ENCODE assay signal across 8 mouse cellular contexts in genomic region chr16:4585642-4586530, GRCm38 (mm10). TPM values are rescaled to one million over a fixed set of nuclear protein-coding genes. Genes with fewer than 3 reads are reported as not detected.
A peak's percentile ranks its signal among the peaks of the same experiment; 100 is the strongest.
DNase-seq lines count a peak whose midpoint lies in the region; ATAC-seq lines count a peak whose summit lies in the region.

No protein-coding gene starts in this region.

- no peaks in the 10 kb centered on the region for H3K27me3 ChIP-seq in heart, embryonic 10.5 days (ENCODE audit: insufficient read depth, poor library complexity, severe bottlenecking)
- no peaks in the 10 kb centered on the region for H3K27me3 ChIP-seq in forebrain, embryonic 12.5 days
- H3K27me3 ChIP-seq in liver, embryonic 15.5 days: 0 out of 2 replicates have a peak, but pooled peaks cover 5% of the 10 kb centered on the region

- WGBS in heart, embryonic 10.5 days: 6% methylated on average over 14 of the region's 14 CpGs
- 10% methylated on average over 14 of the region's 14 CpGs for whole genome bisulfite sequencing in forebrain, embryonic 12.5 days
- WGBS in liver, embryonic 15.5 days (ENCODE audit: insufficient replicate concordance): 6% methylated on average over 14 of the region's 14 CpGs

- peak overlapping the region; percentile 54 for H3K9ac ChIP-seq in forebrain, embryonic 12.5 days
- peak overlapping the region; percentile 60 for H3K9ac ChIP-seq in liver, embryonic 15.5 days

- no peak for DNase-seq in heart, embryonic 10.5 days (ENCODE audit: low spot score)
- no peak for DNase-seq in heart, adult 8-10 months (ENCODE audit: low spot score)
- no peak for DNase-seq in layer of hippocampus, adult 8-10 months (ENCODE audit: low spot score in 2 of 2)
- DNase-seq in urinary bladder, adult 2 months (ENCODE audit: low spot score): no peak
- no peak for DNase-seq in retina, postnatal 1 day

- H3K4me1 ChIP-seq in heart, embryonic 10.5 days: peaks cover 28% of the 10 kb centered on the region
- peaks cover 18% of the 10 kb centered on the region for H3K4me1 ChIP-seq in forebrain, embryonic 12.5 days
- peaks cover 39% of the 10 kb centered on the region for H3K4me1 ChIP-seq in liver, embryonic 15.5 days (replicated peaks)

- peak overlapping the region; percentile 59 for H3K4me3 ChIP-seq in heart, embryonic 10.5 days
- H3K4me3 ChIP-seq in forebrain, embryonic 12.5 days (replicated peaks): peak overlapping the region; percentile 48
- peak overlapping the region; percentile 64 for H3K4me3 ChIP-seq in liver, embryonic 15.5 days (replicated peaks)

- H3K4me2 ChIP-seq in forebrain, embryonic 12.5 days: peak overlapping the region; percentile 65
- peak overlapping the region; percentile 88 for H3K4me2 ChIP-seq in liver, embryonic 15.5 days

- peaks cover 12% of the 10 kb centered on the region for H3K36me3 ChIP-seq in heart, embryonic 10.5 days
- peaks cover 6% of the 10 kb centered on the region; the same call in 1 of the 2 replicates for H3K36me3 ChIP-seq in forebrain, embryonic 12.5 days (replicated peaks)
- H3K36me3 ChIP-seq in liver, embryonic 15.5 days (replicated peaks): 0 out of 2 replicates have a peak, but pooled peaks cover 4% of the 10 kb centered on the region

- peak overlapping the region; percentile 94 for H3K27ac ChIP-seq in heart, embryonic 10.5 days
- peak overlapping the region; percentile 84 for H3K27ac ChIP-seq in forebrain, embryonic 12.5 days
- peak overlapping the region; percentile 76 for H3K27ac ChIP-seq in liver, embryonic 15.5 days (replicated peaks)

- ATAC-seq in CD4-positive, CD25-positive, alpha-beta regulatory T cell, adult 4 months: peak; percentile 13
- peak; percentile 30 for ATAC-seq in forebrain, embryonic 12.5 days (ENCODE audit: low FRiP score)
- ATAC-seq in liver, embryonic 15.5 days (ENCODE audit: insufficient read depth): peak; percentile 6; the same call in 1 of the 2 replicates

- H3K9me3 ChIP-seq in heart, embryonic 10.5 days: no peaks in the 10 kb centered on the region
- H3K9me3 ChIP-seq in forebrain, embryonic 12.5 days: no peaks in the 10 kb centered on the region
- no peaks in the 10 kb centered on the region for H3K9me3 ChIP-seq in liver, embryonic 15.5 days (replicated peaks)

RNA-seq across cellular contexts. Expression of gene Glis2, which starts 8.6 kb away (rescaled TPM):
- polyA plus RNA-seq in heart, embryonic 10.5 days (2016; fragmentation: Nextera tagmentation; extraction: Ambion mirVana): 13.9 and 20.7 TPM in 2 replicates
- 10 to 100 TPM in 2 of 4 experiments, 1 to 10 TPM in 2; 7.3 to 13.5 (median 9.5) TPM for total RNA-seq in heart, adult 8-10 months (2022)
- polyA plus RNA-seq in CD4-positive, CD25-positive, alpha-beta regulatory T cell, adult 4 months (2017; shearing (Covaris generic)): under 1 TPM in 1 of 2 experiments, not detected in 1; 0.73 TPM
- 22.0 and 26.6 TPM in 2 replicates for polyA plus RNA-seq in forebrain, embryonic 12.5 days (2016; fragmentation: Nextera tagmentation; extraction: Ambion mirVana)
- polyA plus RNA-seq in liver, embryonic 15.5 days (2015; fragmentation: Nextera tagmentation; extraction: Ambion mirVana): 2.0 and 2.3 TPM in 2 replicates
- 10 to 100 TPM; 10.9 to 18.4 (median 11.9) TPM for total RNA-seq in layer of hippocampus, adult 8-10 months (2022)
- 40.3 and 43.3 TPM in 2 replicates for polyA plus RNA-seq in urinary bladder, adult 2 months (2012; rRNA removed)

RNA-seq across cellular contexts. Expression of gene Tfap4, which starts 26.2 kb away (rescaled TPM):
- 9.5 and 17.5 TPM in 2 replicates for polyA plus RNA-seq in heart, embryonic 10.5 days (2016; fragmentation: Nextera tagmentation; extraction: Ambion mirVana)
- total RNA-seq in heart, adult 8-10 months (2022): 1 to 10 TPM; 2.8 to 6.2 (median 3.6) TPM
- 1 to 10 TPM; 6.5 to 7.3 TPM for polyA plus RNA-seq in CD4-positive, CD25-positive, alpha-beta regulatory T cell, adult 4 months (2017; shearing (Covaris generic))
- polyA plus RNA-seq in forebrain, embryonic 12.5 days (2016; fragmentation: Nextera tagmentation; extraction: Ambion mirVana): 20.9 and 22.6 TPM in 2 replicates
- 5.6 and 6.4 TPM in 2 replicates for polyA plus RNA-seq in liver, embryonic 15.5 days (2015; fragmentation: Nextera tagmentation; extraction: Ambion mirVana)
- 1 to 10 TPM; 5.8 to 7.4 (median 7.4) TPM for total RNA-seq in layer of hippocampus, adult 8-10 months (2022)
- 8.4 and 9.3 TPM in 2 replicates for polyA plus RNA-seq in urinary bladder, adult 2 months (2012; rRNA removed)

RNA-seq across cellular contexts. Expression of gene Pam16, which starts 38.9 kb away (rescaled TPM):
- 116 and 130 TPM in 2 replicates for polyA plus RNA-seq in heart, embryonic 10.5 days (2016; fragmentation: Nextera tagmentation; extraction: Ambion mirVana)
- total RNA-seq in heart, adult 8-10 months (2022): 100 to 1,000 TPM; 145 to 188 (median 160) TPM
- polyA plus RNA-seq in CD4-positive, CD25-positive, alpha-beta regulatory T cell, adult 4 months (2017; shearing (Covaris generic)): 10 to 100 TPM; 35.7 TPM
- 114 TPM in 2 replicates for polyA plus RNA-seq in forebrain, embryonic 12.5 days (2016; fragmentation: Nextera tagmentation; extraction: Ambion mirVana)
- polyA plus RNA-seq in liver, embryonic 15.5 days (2015; fragmentation: Nextera tagmentation; extraction: Ambion mirVana): 41.1 and 53.2 TPM in 2 replicates
- 100 to 1,000 TPM in 1 of 4 experiments, 10 to 100 TPM in 3; 81.5 to 100 (median 89.5) TPM for total RNA-seq in layer of hippocampus, adult 8-10 months (2022)
- 57.5 and 64.8 TPM in 2 replicates for polyA plus RNA-seq in urinary bladder, adult 2 months (2012; rRNA removed)

RNA-seq across cellular contexts. Expression of gene Srl, which starts 44.3 kb away (rescaled TPM):
- 87.3 and 201 TPM in 2 replicates for polyA plus RNA-seq in heart, embryonic 10.5 days (2016; fragmentation: Nextera tagmentation; extraction: Ambion mirVana)
- total RNA-seq in heart, adult 8-10 months (2022): 100 to 1,000 TPM; 705 to 904 (median 868) TPM
- polyA plus RNA-seq in CD4-positive, CD25-positive, alpha-beta regulatory T cell, adult 4 months (2017; shearing (Covaris generic)): under 1 TPM; 0.42 to 0.97 TPM
- polyA plus RNA-seq in forebrain, embryonic 12.5 days (2016; fragmentation: Nextera tagmentation; extraction: Ambion mirVana): 27.6 and 30.7 TPM in 2 replicates
- polyA plus RNA-seq in liver, embryonic 15.5 days (2015; fragmentation: Nextera tagmentation; extraction: Ambion mirVana): 3.2 and 5.3 TPM in 2 replicates
- total RNA-seq in layer of hippocampus, adult 8-10 months (2022): 10 to 100 TPM; 10.4 to 14.5 (median 11.2) TPM
- 18.8 and 25.7 TPM in 2 replicates for polyA plus RNA-seq in urinary bladder, adult 2 months (2012; rRNA removed)

RNA-seq across cellular contexts. Expression of gene Vasn, which starts 53.9 kb away (rescaled TPM):
- 13.7 and 16.9 TPM in 2 replicates for polyA plus RNA-seq in heart, embryonic 10.5 days (2016; fragmentation: Nextera tagmentation; extraction: Ambion mirVana)
- total RNA-seq in heart, adult 8-10 months (2022): 1 to 10 TPM; 6.9 to 9.3 (median 8.1) TPM
- 1 to 10 TPM; 2.2 to 2.9 TPM for polyA plus RNA-seq in CD4-positive, CD25-positive, alpha-beta regulatory T cell, adult 4 months (2017; shearing (Covaris generic))
- 5.2 and 6.8 TPM in 2 replicates for polyA plus RNA-seq in forebrain, embryonic 12.5 days (2016; fragmentation: Nextera tagmentation; extraction: Ambion mirVana)
- 2.4 and 2.8 TPM in 2 replicates for polyA plus RNA-seq in liver, embryonic 15.5 days (2015; fragmentation: Nextera tagmentation; extraction: Ambion mirVana)
- 10 to 100 TPM in 1 of 4 experiments, 1 to 10 TPM in 3; 4.8 to 10.2 (median 6.7) TPM for total RNA-seq in layer of hippocampus, adult 8-10 months (2022)
- polyA plus RNA-seq in urinary bladder, adult 2 months (2012; rRNA removed): 26.6 and 28.5 TPM in 2 replicates
